Mouse (Mus musculus) fibroblast of lung, adult 2 months (primary cell): Measurements from ENCODE around the gene Slc10a1.
"Not testable (repeated sequence)": the region's sequence is repeated elsewhere in the genome, so short reads cannot be mapped to it uniquely, and the experiment has no call there.

Source experiments
- DNase-seq: peaks from one replicate; pipeline ENCODE4 v3.0.0-alpha.2; 2011; ENCODE audit warnings: low read depth

Slc10a1 gene

GRCm38 (mm10) chr12:80966059-80966838, 2.3 kb downstream of the Slc10a1 start:
- DNase-seq: no peak

- DNase-seq: no peak
Observed at GRCm38 (mm10) chr12:80962566-80962965, 5.9 kb downstream of the Slc10a1 start.

GRCm38 (mm10) chr12:80957961-80958360, 10.5 kb downstream of the Slc10a1 start:
- no peak for DNase-seq

- DNase-seq: no peak
Observed at GRCm38 (mm10) chr12:80956039-80956438, 12.5 kb downstream of the Slc10a1 start.

GRCm38 (mm10) chr12:80952526-80952925, 16.0 kb downstream of the Slc10a1 start:
- DNase-seq: no peak

GRCm38 (mm10) chr12:80951640-80952219, 16.8 kb downstream of the Slc10a1 start:
- DNase-seq: no peak

- DNase-seq: not testable (repeated sequence)
Observed at GRCm38 (mm10) chr12:80949603-80950002, 18.9 kb downstream of the Slc10a1 start.

GRCm38 (mm10) chr12:80948202-80948601, 20.3 kb downstream of the Slc10a1 start:
- DNase-seq: no peak

GRCm38 (mm10) chr12:80945996-80946355, 22.5 kb downstream of the Slc10a1 start:
- peak; percentile 83 for DNase-seq

- DNase-seq: peak; percentile 95
Observed at GRCm38 (mm10) chr12:80945334-80945995, 23.0 kb downstream of the Slc10a1 start, which contains the start of gene Srsf5. Gene Srsf5 (plus strand): TSS chr12:80945504.

GRCm38 (mm10) chr12:80944963-80945333, 23.6 kb downstream of the Slc10a1 start:
- DNase-seq: not testable (repeated sequence)

GRCm38 (mm10) chr12:80944204-80944603, 24.3 kb downstream of the Slc10a1 start:
- no peak for DNase-seq

GRCm38 (mm10) chr12:80943395-80943794, 25.1 kb downstream of the Slc10a1 start:
- no peak for DNase-seq

GRCm38 (mm10) chr12:80941886-80942285, 26.6 kb downstream of the Slc10a1 start:
- no peak for DNase-seq

- DNase-seq: no peak
Observed at GRCm38 (mm10) chr12:80939165-80939564, 29.3 kb downstream of the Slc10a1 start.

- no peak for DNase-seq
Observed at GRCm38 (mm10) chr12:80938642-80939041, 29.9 kb downstream of the Slc10a1 start.

GRCm38 (mm10) chr12:80937331-80938029, 31.0 kb downstream of the Slc10a1 start:
- no peak for DNase-seq

- no peak for DNase-seq
Observed at GRCm38 (mm10) chr12:80936751-80937150, 31.8 kb downstream of the Slc10a1 start.

GRCm38 (mm10) chr12:80932865-80933264, 35.6 kb downstream of the Slc10a1 start:
- no peak for DNase-seq

- no peak for DNase-seq
Observed at GRCm38 (mm10) chr12:80931402-80932140, 36.9 kb downstream of the Slc10a1 start.

- no peak for DNase-seq
Observed at GRCm38 (mm10) chr12:80930141-80930540, 38.4 kb downstream of the Slc10a1 start.

GRCm38 (mm10) chr12:80928881-80929280, 39.6 kb downstream of the Slc10a1 start:
- no peak for DNase-seq
